Mouse (Mus musculus) midbrain, embryonic 11.5 days (tissue): Measurements from ENCODE around the gene Ddx23. TPM values are rescaled to one million over a fixed set of nuclear protein-coding genes. Genes with fewer than 3 reads are reported as not detected.

Experiments used
- ATAC-seq: fragments of 200-750 bp; cut with Nextera tagmentation; 2 replicates; pipeline ENCODE4 v1.8.0; 2017; ENCODE audit warnings: moderate TSS enrichment, moderate library complexity; ENCODE audit not compliant: low FRiP score
- DNase-seq: peaks from one replicate; pipeline ENCODE4 v3.0.0; 2015; ENCODE audit warnings: low spot score; ENCODE audit errors: missing footprints
- H3K27ac ChIP-seq: fragments of 300-500 bp; sonication (generic); 2 replicates; pipeline ENCODE4 v1.5.1; 2014; ENCODE audit warnings: low read depth, low read length
- H3K27me3 ChIP-seq: fragments of 300-500 bp; sonication (generic); 2 replicates; pipeline ENCODE4 v1.6.1; 2014; ENCODE audit warnings: mild to moderate bottlenecking, low read length, moderate library complexity, mixed read lengths; ENCODE audit not compliant: control insufficient read depth, insufficient read depth
- H3K36me3 ChIP-seq: fragments of 300-500 bp; sonication (generic); 2 replicates; pipeline ENCODE4 v1.6.1; 2014; ENCODE audit warnings: mild to moderate bottlenecking, low read length, moderate library complexity, mixed read lengths; ENCODE audit not compliant: control insufficient read depth, insufficient read depth
- H3K4me1 ChIP-seq: fragments of 300-500 bp; sonication (generic); 2 replicates; pipeline ENCODE4 v1.6.1; 2014; ENCODE audit warnings: low read length; ENCODE audit not compliant: control insufficient read depth, insufficient read depth
- H3K4me2 ChIP-seq: fragments of 300-500 bp; sonication (generic); 2 replicates; pipeline ENCODE4 v1.6.1; 2014; ENCODE audit warnings: mild to moderate bottlenecking, moderate library complexity
- H3K4me3 ChIP-seq: fragments of 300-500 bp; sonication (generic); 2 replicates; pipeline ENCODE4 v1.5.1; 2014; ENCODE audit warnings: low read depth, low read length
- H3K9ac ChIP-seq: fragments of 300-500 bp; sonication (generic); 2 replicates; pipeline ENCODE4 v1.6.1; 2014; ENCODE audit warnings: low read length
- H3K9me3 ChIP-seq: fragments of 300-500 bp; sonication (generic); 2 replicates; pipeline ENCODE4 v1.6.1; 2016; ENCODE audit warnings: low read length; ENCODE audit not compliant: control insufficient read depth
- WGBS: fragments of 180-500 bp; shearing (Covaris S2); extraction: QIAGEN DNeasy Blood & Tissue Kit; methylation state at CpG from one replicate; pipeline ENCODE4 v1.1.7; 2014; 5-methylcytosine and 5-hydroxymethylcytosine counted together
- polyA plus RNA-seq: library from polyadenylated mRNA; unstranded; fragments of >200 nt; fragmentation: Nextera tagmentation; extraction: Ambion mirVana; gene quantifications from 2 replicates; pipeline ENCODE4 v1.2.1, GENCODE M21; 2014

The Ddx23 gene
- polyA plus RNA-seq, 1 experiment from 2014 or later: 24.9 TPM

GRCm38 (mm10) chr15:98616362-98617175 lies 46.1 kb downstream of the Ddx23 start:
- no peaks in the 10 kb centered on the region for H3K36me3 ChIP-seq
- no peaks in the 10 kb centered on the region for H3K27me3 ChIP-seq
- no peak overlapping the region for H3K4me2 ChIP-seq
- WGBS: 50% methylated on average over 20 of the region's 20 CpGs
- H3K9me3 ChIP-seq: no peaks in the 10 kb centered on the region
- no peak overlapping the region; the same call in 1 of the 2 replicates for H3K9ac ChIP-seq
- no peak for DNase-seq
- peak; percentile 55; the same call in 1 of the 2 replicates for ATAC-seq
- no peaks in the 10 kb centered on the region for H3K4me1 ChIP-seq
- H3K4me3 ChIP-seq: no peak overlapping the region
- no peak overlapping the region for H3K27ac ChIP-seq

GRCm38 (mm10) chr15:98615751-98616150 lies 46.9 kb downstream of the Ddx23 start:
- Histone ChIP-seq H3K4me3 (no peak overlapping the region), H3K4me1 (no peaks in the 10 kb centered on the region), H3K27me3 (no peaks in the 10 kb centered on the region), H3K36me3 (no peaks in the 10 kb centered on the region), H3K9ac (no peak overlapping the region), H3K9me3 (no peaks in the 10 kb centered on the region), H3K27ac (no peak overlapping the region), H3K4me2 (no peak overlapping the region)
- 71% methylated on average over 6 of the region's 6 CpGs for WGBS
- no peak for DNase-seq
- ATAC-seq: no peak

- no peak overlapping the region for H3K9ac ChIP-seq
- 46% methylated on average over 6 of the region's 6 CpGs for WGBS
- no peaks in the 10 kb centered on the region for H3K36me3 ChIP-seq
- H3K4me2 ChIP-seq: no peak overlapping the region
- H3K4me1 ChIP-seq: peaks cover 2% of the 10 kb centered on the region; the same call in 1 of the 2 replicates
- peak; percentile 78 for DNase-seq
- no peak overlapping the region for H3K27ac ChIP-seq
- no peaks in the 10 kb centered on the region for H3K9me3 ChIP-seq
- no peak for ATAC-seq
- no peak overlapping the region for H3K4me3 ChIP-seq
- H3K27me3 ChIP-seq: no peaks in the 10 kb centered on the region; the same call in 1 of the 2 replicates
Measured at GRCm38 (mm10) chr15:98614971-98615370, 47.7 kb downstream of the Ddx23 start.

GRCm38 (mm10) chr15:98614551-98614950 lies 48.1 kb downstream of the Ddx23 start:
- no peak for ATAC-seq
- no peak for DNase-seq
- Histone ChIP-seq H3K36me3 (no peaks in the 10 kb centered on the region), H3K9ac (no peak overlapping the region), H3K4me1 (peaks cover 6% of the 10 kb centered on the region; the same call in 1 of the 2 replicates), H3K4me2 (no peak overlapping the region), H3K4me3 (no peak overlapping the region), H3K27ac (no peak overlapping the region), H3K9me3 (no peaks in the 10 kb centered on the region), H3K27me3 (no peaks in the 10 kb centered on the region; the same call in 1 of the 2 replicates)
- 72% methylated on average over 9 of the region's 9 CpGs for WGBS

DNA sequence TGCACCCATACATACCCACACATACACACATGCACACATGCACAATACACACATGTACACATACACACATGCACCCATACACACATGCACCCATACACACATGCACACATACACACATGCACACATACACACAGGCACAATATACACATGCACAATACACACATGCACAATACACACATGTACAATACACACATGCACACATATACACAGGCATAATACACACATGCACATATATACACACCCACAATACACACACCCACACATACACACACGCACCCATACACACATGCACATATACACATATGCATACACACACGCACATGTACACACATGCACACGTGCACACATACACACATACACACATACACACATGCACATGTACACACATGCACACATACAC lies 50.5 kb downstream of the Ddx23 start:
- Histone ChIP-seq H3K4me3 (no peak overlapping the region), H3K4me2 (no peak overlapping the region), H3K27ac (no peak overlapping the region), H3K36me3 (no peaks in the 10 kb centered on the region), H3K9me3 (no peaks in the 10 kb centered on the region), H3K27me3 (no peaks in the 10 kb centered on the region; the same call in 1 of the 2 replicates), H3K4me1 (peaks cover 20% of the 10 kb centered on the region), H3K9ac (no peak overlapping the region)
- ATAC-seq (no peak), DNase-seq (no peak)
- WGBS: 95% methylated on average over 3 of the region's 3 CpGs

DNA sequence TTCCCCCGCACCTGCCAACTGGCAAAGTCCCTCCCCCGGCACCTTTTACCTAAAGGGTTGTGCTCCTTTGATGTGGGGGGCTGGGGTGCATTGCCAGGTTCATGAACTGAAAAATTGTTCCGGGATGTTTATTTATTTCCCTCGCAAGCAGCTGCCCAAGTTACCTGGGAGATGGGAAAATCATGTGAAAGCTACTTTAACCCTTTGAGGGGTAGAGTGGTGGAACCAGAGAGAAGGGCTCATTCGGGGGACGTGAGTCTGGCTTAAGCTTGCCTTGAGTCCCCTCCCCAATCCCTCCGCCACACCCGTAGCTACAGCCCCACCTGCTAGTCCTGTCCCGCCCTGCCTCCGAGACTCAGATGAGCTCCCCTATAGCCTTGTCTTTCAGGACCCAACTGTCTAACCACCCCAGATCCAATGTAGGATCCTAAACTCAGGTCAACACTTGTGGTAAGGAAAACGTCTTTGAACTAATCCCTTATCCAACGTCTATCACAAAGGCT lies 52.5 kb downstream of the Ddx23 start:
- no peaks in the 10 kb centered on the region for H3K9me3 ChIP-seq
- ATAC-seq: no peak
- peak overlapping the region; percentile 95 for H3K4me2 ChIP-seq
- DNase-seq: peak; percentile 93
- peak overlapping the region; percentile 85 for H3K4me3 ChIP-seq
- H3K36me3 ChIP-seq: no peaks in the 10 kb centered on the region
- 2% methylated on average over 12 of the region's 12 CpGs for WGBS
- H3K27me3 ChIP-seq: no peaks in the 10 kb centered on the region; the same call in 1 of the 2 replicates
- peaks cover 26% of the 10 kb centered on the region for H3K4me1 ChIP-seq
- peak overlapping the region; percentile 92 for H3K9ac ChIP-seq
- H3K27ac ChIP-seq: no peak overlapping the region

- Histone ChIP-seq H3K36me3 (no peaks in the 10 kb centered on the region), H3K4me2 (peak within 1 kb of the TSS; percentile 95), H3K4me3 (peak within 1 kb of the TSS; percentile 85), H3K9me3 (no peaks in the 10 kb centered on the region), H3K9ac (peak within 1 kb of the TSS; percentile 92), H3K27ac (peak within 1 kb of the TSS; percentile 58), H3K27me3 (no peaks in the 10 kb centered on the region; the same call in 1 of the 2 replicates), H3K4me1 (peaks cover 26% of the 10 kb centered on the region)
- peak; percentile 97 for DNase-seq
- peak; percentile 89 for ATAC-seq
- WGBS: 1% methylated on average over 57 of the region's 75 CpGs
Measured at GRCm38 (mm10) chr15:98609331-98610130, 53.2 kb downstream of the Ddx23 start, which contains the start of gene Adcy6. Gene Adcy6, minus strand, starts transcription at chr15:98610076.

GRCm38 (mm10) chr15:98608784-98609250 lies 53.9 kb downstream of the Ddx23 start:
- DNase-seq (peak; percentile 92), ATAC-seq (peak; percentile 56)
- Histone ChIP-seq H3K9me3 (no peaks in the 10 kb centered on the region), H3K36me3 (peaks cover 4% of the 10 kb centered on the region), H3K4me3 (peak overlapping the region; percentile 85), H3K4me1 (peaks cover 26% of the 10 kb centered on the region), H3K4me2 (peak overlapping the region; percentile 95), H3K27me3 (no peaks in the 10 kb centered on the region; the same call in 1 of the 2 replicates), H3K27ac (peak overlapping the region; percentile 58), H3K9ac (peak overlapping the region; percentile 92)
- 2% methylated on average over 6 of the region's 26 CpGs for WGBS
